Mouse (Mus musculus) bone marrow, adult 2 months (tissue): Measurements from ENCODE around the gene Lrrc2.

Experiments
- CTCF ChIP-seq: fragments of 200-500 bp; IDR thresholded peaks from 2 replicates; pipeline ENCODE4 v1.5.1; 2011; ENCODE audit warnings: low read length, control low read depth; ENCODE audit not compliant: control insufficient read depth, insufficient read depth
- POLR2A ChIP-seq: fragments of 200-500 bp; IDR thresholded peaks from 2 replicates; pipeline ENCODE4 v1.6.1; 2011; ENCODE audit warnings: low read depth, mild to moderate bottlenecking, control low read depth, low read length, borderline replicate concordance; ENCODE audit not compliant: control insufficient read depth

GRCm38 (mm10) chr9:110931573-110931972 is 19.8 kb upstream of the Lrrc2 start:
- TF ChIP-seq CTCF, result no peak
- TF ChIP-seq POLR2A, result no peak
